Mouse (Mus musculus) pancreas, adult 10 weeks (tissue): ENCODE results near the gene Ltbp2. TPM values are rescaled to one million over a fixed set of nuclear protein-coding genes. Genes with fewer than 3 reads are reported as not detected.

ENCODE experiments used
- polyA plus RNA-seq: library from polyadenylated mRNA; stranded (reverse); fragments of 350-450 nt; fragmentation: Illumina TruSeq; extraction: RNeasy Lipid Tissue Mini Kit (QIAGEN cat#74804); gene quantifications from one replicate; pipeline ENCODE4 v1.2.3, GENCODE M21; 2015; ENCODE audit warnings: low read depth, low replicate concordance; ENCODE audit not compliant: insufficient read depth

Gene Ltbp2
- 0.59 TPM for polyA plus RNA-seq

DNA sequence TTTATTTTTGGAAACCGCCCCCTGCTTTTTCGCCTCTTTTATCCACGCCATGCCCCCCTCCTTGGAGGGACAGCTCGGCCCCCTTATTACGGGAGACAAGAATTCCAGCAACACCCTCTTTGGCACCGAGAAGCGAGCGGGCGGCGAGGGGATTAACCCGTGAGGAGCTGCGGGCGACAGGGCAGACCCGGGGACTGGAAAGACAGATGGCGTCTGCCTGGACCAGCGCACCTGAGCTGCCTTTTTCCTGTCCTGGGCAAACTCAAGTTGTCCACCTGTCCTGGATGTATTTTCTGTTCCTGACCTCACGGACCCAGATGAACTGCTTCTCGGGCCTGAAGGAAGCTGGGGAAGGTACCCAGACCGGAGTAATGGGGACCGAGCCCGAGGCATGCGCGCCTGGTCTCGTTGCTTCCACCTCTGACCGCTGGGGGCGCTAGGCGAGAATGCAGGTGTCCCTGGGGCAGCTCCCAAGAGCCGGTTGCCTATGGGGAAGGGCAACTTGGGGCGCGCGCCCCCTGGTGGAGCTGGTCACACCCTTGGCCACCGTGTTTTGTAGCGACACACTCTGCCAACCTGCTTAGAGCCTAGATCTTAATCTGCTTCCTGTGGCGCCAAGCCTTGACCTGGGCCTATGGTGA is at the start of gene Ltbp2:
Gene Ltbp2, minus strand, starts transcription at position 52 of the 641 bp plus-strand sequence.

DNA sequence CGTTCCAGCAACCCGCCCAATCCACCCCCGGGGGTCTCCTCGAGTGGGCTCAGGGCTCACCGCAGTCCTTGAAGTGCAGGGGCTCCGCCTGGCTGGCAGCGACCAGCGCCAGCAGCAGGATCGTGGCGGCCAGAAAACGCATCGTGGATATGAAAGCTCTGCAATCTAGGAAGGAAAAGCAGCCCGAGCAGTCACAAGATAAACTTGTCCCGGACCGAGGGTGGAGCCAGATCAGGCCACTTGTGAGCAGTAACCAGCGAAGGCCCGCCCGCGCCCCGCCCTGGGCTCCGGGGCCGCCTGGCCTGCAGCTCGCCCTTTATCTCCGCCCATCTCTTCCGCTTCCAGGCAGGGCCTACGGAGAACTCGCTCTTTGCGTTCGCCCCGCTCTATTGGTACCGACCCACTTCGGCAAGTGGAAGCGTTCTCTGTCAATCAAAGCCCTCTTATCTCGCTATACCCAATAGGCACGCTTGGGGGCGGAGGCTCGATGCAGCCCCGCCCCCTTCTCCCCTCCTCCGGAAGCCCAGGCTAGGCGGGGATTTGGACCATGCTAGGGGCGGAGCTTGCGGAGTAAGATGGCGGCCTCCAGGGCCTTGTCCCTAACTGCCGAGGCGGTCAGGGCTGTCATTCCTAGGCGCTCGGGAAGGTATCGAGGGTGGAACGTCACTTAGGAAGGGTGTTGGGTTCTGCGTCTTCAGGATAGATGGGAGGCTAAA is 103.4 kb downstream of the Ltbp2 start, which contains the start of the genes Npc2 and Isca2:
Gene Npc2, minus strand, starts transcription at position 427 of the 716 bp plus-strand sequence.
Gene Isca2, plus strand, starts transcription at position 526 of the 716 bp plus-strand sequence.

Other genes with a start within 250 kb of the Ltbp2 start
- not detected for gene Vrtn, start 235.5 kb downstream of the Ltbp2 start, polyA plus RNA-seq
- 3.3 TPM for gene Syndig1l, start 177.7 kb downstream of the Ltbp2 start, polyA plus RNA-seq
- 20.0 TPM for gene Npc2, start 103.4 kb downstream of the Ltbp2 start, polyA plus RNA-seq
- 23.3 TPM for gene Isca2, start 103.3 kb downstream of the Ltbp2 start, polyA plus RNA-seq
- 18.8 TPM for gene Fcf1, start 94.4 kb upstream of the Ltbp2 start, polyA plus RNA-seq
- gene Arel1, start 94.4 kb upstream of the Ltbp2 start, polyA plus RNA-seq: 4.5 TPM
- gene Ylpm1, start 119.8 kb upstream of the Ltbp2 start, polyA plus RNA-seq: 14.7 TPM
- 0.61 TPM for gene Prox2, start 234.2 kb upstream of the Ltbp2 start, polyA plus RNA-seq
- gene Dlst, start 234.3 kb upstream of the Ltbp2 start, polyA plus RNA-seq: 31.9 TPM